Mouse (Mus musculus) limb, embryonic 15.5 days (tissue): ENCODE measurements around the gene Tspan8. TPM values are rescaled to one million over a fixed set of nuclear protein-coding genes. Genes with fewer than 3 reads are reported as not detected.
A peak's percentile ranks its signal among the peaks of the same experiment; 100 is the strongest.

ENCODE experiments used
- ATAC-seq: fragments of 200-750 bp; cut with Nextera tagmentation; 2 replicates; pipeline ENCODE4 v1.8.0; 2017; ENCODE audit warnings: low read depth, moderate TSS enrichment; ENCODE audit not compliant: insufficient number of reproducible peaks, low FRiP score, low TSS enrichment
- H3K27ac ChIP-seq: fragments of 300-500 bp; sonication (generic); 2 replicates; pipeline ENCODE4 v1.5.1; 2015; ENCODE audit warnings: moderate library complexity, mild to moderate bottlenecking, inconsistent platforms
- H3K27me3 ChIP-seq: fragments of 300-500 bp; sonication (generic); 2 replicates; pipeline ENCODE4 v1.6.1; 2015; ENCODE audit warnings: inconsistent platforms
- H3K36me3 ChIP-seq: fragments of 300-500 bp; sonication (generic); 2 replicates; pipeline ENCODE4 v1.6.1; 2015; ENCODE audit warnings: inconsistent platforms
- H3K4me1 ChIP-seq: fragments of 300-500 bp; sonication (generic); 2 replicates; pipeline ENCODE4 v1.6.1; 2015; ENCODE audit warnings: inconsistent platforms
- H3K4me2 ChIP-seq: fragments of 300-500 bp; sonication (generic); 2 replicates; pipeline ENCODE4 v1.6.1; 2015; ENCODE audit warnings: mild to moderate bottlenecking, inconsistent platforms
- H3K4me3 ChIP-seq: fragments of 300-500 bp; sonication (generic); 2 replicates; pipeline ENCODE4 v1.5.1; 2015; ENCODE audit warnings: mild to moderate bottlenecking, inconsistent platforms
- H3K9ac ChIP-seq: fragments of 300-500 bp; sonication (generic); 2 replicates; pipeline ENCODE4 v1.6.1; 2015; ENCODE audit warnings: inconsistent platforms
- H3K9me3 ChIP-seq: fragments of 300-500 bp; sonication (generic); 2 replicates; pipeline ENCODE4 v1.6.1; 2016; ENCODE audit warnings: inconsistent platforms
- WGBS: fragments of 180-500 bp; shearing (Covaris S2); methylation state at CpG from one replicate; pipeline ENCODE4 v1.1.7; 2015; 5-methylcytosine and 5-hydroxymethylcytosine counted together
- polyA plus RNA-seq: library from polyadenylated mRNA; unstranded; fragments of >200 nt; fragmentation: Nextera tagmentation; extraction: Ambion mirVana; gene quantifications from 2 replicates; pipeline ENCODE4 v1.2.1, GENCODE M21; 2015

Gene Tspan8
- 2.1 and 3.1 TPM in 2 replicates for polyA plus RNA-seq

DNA sequence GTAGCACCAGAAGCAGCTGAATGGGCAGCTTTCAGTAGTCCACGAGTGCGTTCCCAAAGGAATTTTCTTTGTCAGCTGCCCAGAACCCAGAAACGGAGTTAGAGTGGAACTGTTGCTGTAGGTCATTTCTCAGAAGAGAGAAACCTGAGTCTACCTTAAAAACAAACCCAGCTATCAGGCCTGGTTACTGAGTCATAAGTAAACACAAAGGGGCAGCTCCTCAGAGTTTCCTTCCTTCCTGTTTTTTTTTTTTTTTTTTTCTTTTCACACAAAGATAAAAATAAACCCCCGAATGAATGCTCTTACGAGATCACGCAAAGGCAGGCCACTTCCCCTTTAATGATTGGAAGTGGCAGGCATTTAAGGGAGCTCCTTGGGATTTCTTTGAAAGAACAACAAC lies at the start of gene Tspan8:
Gene Tspan8 (plus strand): TSS at position 322 of the 400 bp plus-strand sequence.
- H3K27ac ChIP-seq, result no peak within 1 kb of the TSS
- H3K4me1 ChIP-seq, result 0 out of 2 replicates have a peak, but pooled peaks cover 2% of the 10 kb centered on the region
- H3K9me3 ChIP-seq, result no peaks in the 10 kb centered on the region
- no peaks in the 10 kb centered on the region for H3K36me3 ChIP-seq
- 49% methylated on average over 6 of the region's 6 CpGs for WGBS
- no peaks in the 10 kb centered on the region for H3K27me3 ChIP-seq
- no peak within 1 kb of the TSS for H3K4me3 ChIP-seq
- H3K9ac ChIP-seq, result no peak within 1 kb of the TSS
- H3K4me2 ChIP-seq, result no peak within 1 kb of the TSS
- ATAC-seq, result no peak

DNA sequence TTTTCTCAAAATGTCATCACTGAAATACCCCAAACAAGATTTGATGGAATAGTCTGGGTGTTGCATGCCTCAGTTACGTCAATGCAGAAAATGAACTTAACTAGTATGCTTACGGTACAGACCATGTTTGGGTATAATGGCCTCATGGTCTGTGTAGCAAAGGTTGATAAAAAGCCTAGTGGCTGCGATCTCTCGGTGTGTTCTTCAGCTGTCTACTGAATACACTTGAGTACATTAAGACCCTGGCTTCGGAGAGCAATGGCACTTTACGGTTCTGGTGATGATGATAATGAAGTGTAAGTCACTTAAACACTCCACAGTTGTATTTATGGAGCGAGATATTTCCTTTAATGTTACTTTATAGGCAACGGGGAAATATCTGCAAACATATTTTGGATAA lies 46.6 kb upstream of the Tspan8 start:
- no peak for ATAC-seq
- no peak overlapping the region for H3K9ac ChIP-seq
- no peak overlapping the region for H3K4me2 ChIP-seq
- WGBS, result 66% methylated on average over 8 of the region's 8 CpGs
- H3K4me1 ChIP-seq, result no peaks in the 10 kb centered on the region
- no peak overlapping the region for H3K27ac ChIP-seq
- H3K36me3 ChIP-seq, result no peaks in the 10 kb centered on the region
- no peaks in the 10 kb centered on the region for H3K27me3 ChIP-seq
- no peak overlapping the region for H3K4me3 ChIP-seq
- H3K9me3 ChIP-seq, result no peaks in the 10 kb centered on the region

DNA sequence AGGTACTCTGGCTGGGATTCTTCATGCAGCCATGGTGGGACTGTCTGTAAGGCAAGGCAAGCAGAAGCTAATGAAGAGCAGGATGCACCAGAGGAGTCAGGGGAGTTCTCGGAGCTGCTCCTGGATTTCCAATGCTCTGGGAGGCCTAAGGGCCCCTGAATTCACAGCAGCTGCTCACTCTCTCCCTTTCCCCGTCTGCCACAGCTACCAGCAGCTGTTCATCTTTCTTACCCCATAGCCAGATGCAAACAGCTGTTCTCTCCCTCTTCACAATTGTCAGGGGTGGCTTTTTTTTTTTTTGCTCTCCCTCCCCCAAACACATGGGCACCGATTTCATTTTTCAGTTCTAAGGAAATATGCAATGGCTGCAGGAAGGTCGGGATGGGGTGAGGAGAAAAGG lies 42.2 kb upstream of the Tspan8 start:
- H3K4me2 ChIP-seq, result no peak overlapping the region
- H3K9me3 ChIP-seq, result no peaks in the 10 kb centered on the region
- no peak overlapping the region for H3K27ac ChIP-seq
- H3K9ac ChIP-seq, result no peak overlapping the region
- no peaks in the 10 kb centered on the region for H3K36me3 ChIP-seq
- no peak for ATAC-seq
- no peak overlapping the region for H3K4me3 ChIP-seq
- no peaks in the 10 kb centered on the region for H3K27me3 ChIP-seq
- no peaks in the 10 kb centered on the region for H3K4me1 ChIP-seq
- WGBS, result 43% methylated on average over 4 of the region's 4 CpGs

DNA sequence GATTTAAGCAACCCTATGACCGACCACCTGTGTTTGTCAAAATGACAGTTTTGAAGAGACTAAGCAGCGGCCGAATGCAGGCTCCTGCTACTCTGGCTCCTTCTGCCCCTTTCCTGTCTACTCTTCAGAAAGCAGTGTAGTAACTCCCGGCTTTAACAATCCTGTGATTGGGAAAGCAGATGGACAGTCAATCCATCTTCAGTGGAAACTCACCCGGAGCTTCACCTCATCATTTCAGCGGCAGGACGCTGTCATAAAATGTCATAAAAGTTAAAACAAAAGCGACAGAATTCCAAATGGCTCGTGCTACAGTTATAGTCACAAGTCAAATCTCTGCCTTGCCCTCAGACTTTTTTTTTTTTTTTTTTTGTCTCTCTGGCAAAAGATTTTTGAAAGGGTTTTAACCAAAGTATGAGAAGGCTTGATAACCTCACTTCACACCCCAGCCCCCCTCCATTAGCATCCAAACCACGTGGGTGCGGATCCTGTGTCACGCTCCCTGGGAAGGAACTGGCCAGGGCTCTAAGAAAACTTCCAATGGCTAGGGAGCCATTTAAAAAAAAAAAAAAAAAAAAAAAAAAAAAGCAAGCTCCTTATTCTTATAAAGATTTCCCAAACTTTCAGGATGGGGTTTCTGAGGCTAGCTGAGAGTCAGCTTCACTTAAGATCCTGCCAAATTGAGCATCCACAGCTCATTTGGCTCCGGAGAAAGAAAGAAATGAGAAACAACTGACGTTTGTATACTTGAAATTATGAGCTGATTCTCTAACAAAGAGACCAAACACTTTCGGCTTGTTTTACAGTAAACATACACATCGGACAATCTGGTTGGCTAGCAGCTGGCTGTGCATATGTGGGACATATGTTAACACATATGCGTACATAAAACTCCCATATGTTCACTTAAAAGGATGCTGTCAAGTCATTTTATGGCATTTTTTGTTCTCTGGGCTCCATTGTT lies 40.4 kb upstream of the Tspan8 start:
- Histone ChIP-seq H3K9me3 (no peaks in the 10 kb centered on the region), H3K4me2 (no peak overlapping the region)
- ATAC-seq, result peak; percentile 63; the same call in 1 of the 2 replicates

DNA sequence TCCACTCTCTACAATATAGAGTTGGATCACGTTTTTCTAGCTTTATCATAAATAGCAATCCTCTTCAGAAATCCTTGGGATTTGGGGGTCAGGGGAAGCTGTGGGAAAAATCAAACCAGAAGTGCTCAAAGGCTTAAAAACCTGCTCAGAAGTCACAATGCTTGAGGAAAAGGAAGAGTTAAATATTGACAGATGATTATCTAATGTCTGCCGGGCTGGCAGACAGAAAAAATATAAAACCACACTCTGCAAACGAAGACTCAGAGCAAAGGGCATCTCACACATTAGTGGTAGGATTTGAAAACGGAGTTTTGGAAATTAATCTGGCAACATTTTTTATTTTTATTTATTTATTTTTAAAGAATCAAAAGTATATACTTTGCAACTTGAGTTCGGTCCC lies 39.3 kb upstream of the Tspan8 start:
- Histone ChIP-seq H3K4me1 (no peaks in the 10 kb centered on the region), H3K36me3 (no peaks in the 10 kb centered on the region), H3K9me3 (no peaks in the 10 kb centered on the region), H3K4me2 (no peak overlapping the region), H3K27me3 (no peaks in the 10 kb centered on the region), H3K9ac (no peak overlapping the region), H3K4me3 (no peak overlapping the region), H3K27ac (no peak overlapping the region)
- WGBS, result 61% methylated on average over 5 of the region's 5 CpGs
- ATAC-seq, result no peak

More for the DNA sequence above, 40.4 kb upstream of the Tspan8 start:
- H3K9ac ChIP-seq, result no peak overlapping the region
- H3K27me3 ChIP-seq, result no peaks in the 10 kb centered on the region
- no peaks in the 10 kb centered on the region for H3K36me3 ChIP-seq
- no peak overlapping the region for H3K4me3 ChIP-seq
- no peak overlapping the region for H3K27ac ChIP-seq
- 24% methylated on average over 17 of the region's 17 CpGs for WGBS
- H3K4me1 ChIP-seq, result no peaks in the 10 kb centered on the region

DNA sequence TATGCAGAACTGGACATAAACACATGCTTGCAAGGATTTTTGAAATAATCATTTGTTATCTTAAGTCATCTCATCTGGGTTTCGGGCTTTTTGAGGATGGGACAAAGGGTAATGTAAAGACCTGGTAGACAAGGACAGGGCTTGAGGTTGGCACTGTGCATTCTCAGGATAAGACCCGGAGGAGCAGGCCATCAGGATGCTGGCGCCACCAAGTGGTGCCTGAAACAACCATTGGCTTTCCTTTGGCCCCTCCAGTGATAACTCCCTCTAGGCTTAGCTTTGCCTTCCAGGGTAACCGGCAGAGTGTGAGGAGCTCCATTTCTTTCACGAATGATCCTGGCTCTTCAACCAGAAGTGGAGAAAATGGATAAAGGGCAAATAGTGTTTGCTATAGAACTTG lies 38.0 kb upstream of the Tspan8 start:
- Histone ChIP-seq H3K9ac (no peak overlapping the region), H3K4me1 (no peaks in the 10 kb centered on the region), H3K4me3 (no peak overlapping the region), H3K27ac (no peak overlapping the region), H3K27me3 (no peaks in the 10 kb centered on the region), H3K4me2 (no peak overlapping the region), H3K36me3 (no peaks in the 10 kb centered on the region), H3K9me3 (no peaks in the 10 kb centered on the region)
- ATAC-seq, result no peak
- WGBS, result 54% methylated on average over 5 of the region's 5 CpGs

DNA sequence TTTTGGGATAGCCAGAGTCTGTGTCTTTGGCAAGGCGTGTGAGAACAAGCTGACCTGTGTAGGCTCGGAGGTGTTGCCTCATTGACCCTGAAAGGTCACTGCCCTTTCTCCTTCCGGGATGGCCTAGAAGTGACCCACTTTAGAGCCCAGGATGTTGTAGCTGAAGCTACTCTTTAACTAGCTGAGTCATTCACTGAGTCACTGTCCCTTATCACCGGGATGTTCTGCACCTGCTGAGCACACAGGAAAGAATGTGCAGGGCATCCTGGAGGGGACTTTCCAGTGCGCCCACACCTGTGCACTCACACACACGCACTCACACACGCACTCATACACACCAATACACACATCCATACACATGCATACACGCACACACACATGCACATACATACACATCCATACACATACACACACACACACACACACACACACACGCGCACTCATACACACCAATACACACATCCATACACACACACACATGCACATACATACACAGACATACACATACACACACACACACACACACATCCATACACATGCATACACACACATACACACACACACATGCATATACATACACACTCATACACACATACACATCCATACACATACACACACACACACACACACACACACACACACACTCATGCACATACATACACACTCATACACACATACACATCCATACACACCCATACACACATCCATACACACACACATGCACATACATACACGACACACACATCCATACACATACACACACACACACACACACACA lies 36.2 kb upstream of the Tspan8 start:
- 0 out of 2 replicates have a peak, but pooled peaks have one; percentile 52 for ATAC-seq
- Histone ChIP-seq H3K4me2 (no peak overlapping the region), H3K4me3 (no peak overlapping the region), H3K9ac (no peak overlapping the region), H3K27ac (no peak overlapping the region), H3K27me3 (no peaks in the 10 kb centered on the region), H3K36me3 (no peaks in the 10 kb centered on the region), H3K4me1 (no peaks in the 10 kb centered on the region), H3K9me3 (no peaks in the 10 kb centered on the region)
- 80% methylated on average over 11 of the region's 11 CpGs for WGBS

DNA sequence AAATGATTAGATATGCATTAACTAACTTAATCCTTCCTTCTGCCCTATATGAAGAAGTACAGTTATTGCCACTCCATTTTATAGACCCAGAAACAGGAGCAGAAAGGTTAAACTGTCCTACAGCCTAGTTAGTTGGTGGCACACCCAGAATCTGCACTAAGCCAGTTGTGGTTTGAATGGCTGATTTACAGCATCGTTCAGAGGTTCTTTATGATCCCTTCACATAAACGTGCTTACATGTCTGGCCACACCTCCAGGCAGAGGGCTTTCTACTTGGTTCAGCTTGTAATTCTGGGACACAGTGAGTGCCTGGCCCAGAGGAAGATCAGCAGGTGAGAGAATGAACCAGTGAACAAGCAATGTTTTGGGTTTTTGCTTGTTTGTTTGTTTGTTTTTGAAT lies 33.4 kb upstream of the Tspan8 start:
- no peaks in the 10 kb centered on the region for H3K36me3 ChIP-seq
- H3K27ac ChIP-seq, result no peak overlapping the region
- H3K4me2 ChIP-seq, result no peak overlapping the region
- ATAC-seq, result no peak
- no peaks in the 10 kb centered on the region for H3K27me3 ChIP-seq
- no peak overlapping the region for H3K9ac ChIP-seq
- no peaks in the 10 kb centered on the region for H3K9me3 ChIP-seq
- no peaks in the 10 kb centered on the region for H3K4me1 ChIP-seq
- WGBS, result 18% methylated on average over 2 of the region's 2 CpGs
- H3K4me3 ChIP-seq, result no peak overlapping the region

DNA sequence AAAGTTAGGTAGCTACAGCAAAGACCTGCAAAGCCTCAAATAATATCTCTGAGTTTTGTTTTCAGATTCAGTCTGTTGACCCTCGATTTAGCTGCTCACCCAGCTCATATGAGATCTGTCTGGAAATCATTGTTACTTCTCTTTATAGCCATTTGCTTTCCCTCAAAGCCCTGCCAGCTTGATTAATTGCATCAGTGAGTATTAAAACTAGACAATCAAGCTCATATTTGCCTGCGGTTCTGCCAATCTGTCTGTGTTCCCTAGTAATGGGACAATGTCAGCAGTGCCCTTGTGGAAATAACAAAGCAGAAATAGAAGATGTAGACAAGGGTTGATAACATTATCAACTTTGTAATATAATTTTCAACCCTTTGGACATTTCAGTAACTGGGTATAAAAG lies 25.8 kb upstream of the Tspan8 start:
- H3K4me1 ChIP-seq, result no peaks in the 10 kb centered on the region
- WGBS, result 71% methylated on average over 2 of the region's 2 CpGs
- no peak for ATAC-seq

DNA sequence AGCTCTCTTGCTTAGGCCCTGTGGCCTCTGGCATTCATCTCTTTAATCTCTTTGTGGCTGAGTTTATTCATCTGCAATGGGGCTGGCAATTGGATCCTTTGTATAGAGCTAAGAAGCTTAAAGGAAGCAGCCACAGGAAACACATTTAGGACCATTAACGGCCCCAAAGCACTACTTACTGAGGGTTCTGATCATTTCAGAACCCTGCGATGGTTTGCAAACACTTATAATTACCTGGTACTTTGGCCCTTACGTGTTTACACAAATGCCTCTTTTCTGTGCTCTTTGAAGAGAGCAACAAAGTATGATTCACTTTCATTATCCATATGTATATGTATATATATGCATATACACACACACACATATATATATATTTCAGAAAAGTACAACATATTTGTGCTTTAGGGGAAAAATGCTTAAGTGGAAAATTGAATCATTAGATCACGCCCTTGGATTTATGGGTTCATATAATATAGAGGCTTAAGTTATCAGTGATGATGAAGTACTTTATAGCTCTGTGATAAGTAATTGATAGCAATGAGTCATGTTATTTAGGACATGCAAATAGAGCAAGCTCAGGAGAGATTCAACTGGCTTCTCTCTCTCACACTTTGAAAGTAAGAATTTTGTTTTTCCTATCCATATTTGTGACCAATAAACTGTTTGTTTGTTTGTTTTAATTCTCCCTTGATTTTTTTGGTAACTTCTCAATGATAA lies 20.4 kb upstream of the Tspan8 start:
- H3K4me2 ChIP-seq, result no peak overlapping the region
- WGBS, result 65% methylated on average over 4 of the region's 4 CpGs
- H3K9me3 ChIP-seq, result no peaks in the 10 kb centered on the region
- no peak overlapping the region for H3K4me3 ChIP-seq
- H3K36me3 ChIP-seq, result no peaks in the 10 kb centered on the region
- no peak overlapping the region for H3K9ac ChIP-seq
- no peak for ATAC-seq
- no peaks in the 10 kb centered on the region for H3K4me1 ChIP-seq
- H3K27me3 ChIP-seq, result no peaks in the 10 kb centered on the region
- H3K27ac ChIP-seq, result no peak overlapping the region

More for the DNA sequence above, 25.8 kb upstream of the Tspan8 start:
- Histone ChIP-seq H3K36me3 (no peaks in the 10 kb centered on the region), H3K9ac (no peak overlapping the region), H3K27me3 (no peaks in the 10 kb centered on the region), H3K4me2 (no peak overlapping the region), H3K4me3 (no peak overlapping the region), H3K27ac (no peak overlapping the region), H3K9me3 (no peaks in the 10 kb centered on the region)

DNA sequence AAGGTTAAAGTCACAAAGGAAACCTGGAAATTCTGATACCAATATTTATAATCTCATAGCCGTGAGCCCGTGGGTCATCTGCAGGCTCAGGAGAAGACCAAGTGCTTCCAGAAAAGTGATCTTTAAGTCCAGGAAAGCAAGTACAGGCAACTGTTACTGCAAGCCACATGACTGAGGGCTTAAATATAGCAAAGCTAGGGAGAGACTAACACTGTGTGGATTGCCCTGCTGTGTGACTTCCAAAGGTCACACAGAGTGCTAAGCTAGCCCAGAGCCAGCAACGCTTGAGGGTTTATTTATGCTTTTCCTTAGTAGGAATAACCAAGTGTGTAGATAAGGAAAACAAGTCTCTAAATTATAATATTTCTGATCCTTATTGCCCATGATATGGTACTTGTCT lies 15.2 kb upstream of the Tspan8 start:
- no peaks in the 10 kb centered on the region for H3K36me3 ChIP-seq
- H3K4me2 ChIP-seq, result no peak overlapping the region
- no peak for ATAC-seq
- H3K9me3 ChIP-seq, result no peaks in the 10 kb centered on the region
- no peaks in the 10 kb centered on the region for H3K4me1 ChIP-seq
- H3K9ac ChIP-seq, result no peak overlapping the region
- WGBS, result 79% methylated on average over 3 of the region's 3 CpGs
- no peak overlapping the region for H3K4me3 ChIP-seq
- no peak overlapping the region for H3K27ac ChIP-seq
- H3K27me3 ChIP-seq, result no peaks in the 10 kb centered on the region
